Mouse (Mus musculus) lung, postnatal 0 days (tissue): Measurements from ENCODE around the gene Gm20716.

ENCODE experiments used
- CTCF ChIP-seq: IDR thresholded peaks from 2 replicates; pipeline ENCODE4 v1.5.1; 2016; ENCODE audit warnings: antibody characterized with exemption, mild to moderate bottlenecking
- EP300 ChIP-seq: IDR thresholded peaks from 2 replicates; pipeline ENCODE4 v1.6.1; 2016; ENCODE audit warnings: antibody characterized with exemption, mild to moderate bottlenecking, control low read depth

DNA sequence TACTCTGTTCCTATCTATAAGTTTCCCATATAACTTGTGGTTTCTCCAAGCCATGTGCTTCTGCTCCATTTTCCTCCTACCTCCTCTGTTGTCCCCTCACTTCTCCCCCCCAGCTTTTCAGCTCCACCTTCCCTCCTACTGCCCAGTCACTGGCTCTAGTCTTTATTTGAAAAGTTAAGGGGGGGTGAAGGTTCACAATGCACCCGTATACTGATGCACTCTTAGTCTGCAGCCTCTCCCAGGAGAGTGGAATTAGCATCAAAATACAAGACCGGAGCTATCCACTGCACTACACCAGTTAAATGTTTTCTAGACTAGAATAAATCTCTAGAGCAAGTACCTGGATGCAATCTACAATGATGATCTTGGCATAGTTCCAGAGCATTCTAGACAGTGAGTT lies 34.4 kb downstream of the Gm20716 start:
- TF ChIP-seq CTCF (no peak), EP300 (no peak)
